ENCODE assay signal across 8 mouse cellular contexts in genomic region chr5:134901012-134901643, GRCm38 (mm10). TPM values are rescaled to one million over a fixed set of nuclear protein-coding genes. Genes with fewer than 3 reads are reported as not detected.
A peak's percentile ranks its signal among the peaks of the same experiment; 100 is the strongest.
DNase-seq lines count a peak whose midpoint lies in the region; ATAC-seq and TF ChIP-seq lines count a peak whose summit lies in the region.
"Had no signal": no experiment of that assay in that cellular context is flagged by ENCODE, and none has a peak within 500 bp of the region (broad histone marks: within the 10 kb centered on the region; RNA-seq: fewer than 3 reads in every experiment).

No protein-coding gene starts in this region.

- no peak overlapping the region for H3K4me2 ChIP-seq in kidney, embryonic 16.5 days (replicated peaks; ENCODE audit: low read depth, low read length)
- H3K4me2 ChIP-seq in lung, embryonic 16.5 days (ENCODE audit: low read depth, low read length): no peak overlapping the region

- peak; percentile 59; the same call in 1 of the 2 replicates for ATAC-seq in kidney, embryonic 16.5 days (ENCODE audit: low FRiP score, low TSS enrichment)
- peak; percentile 54 for ATAC-seq in lung, embryonic 16.5 days (ENCODE audit: low read depth)

- no peak overlapping the region for H3K27ac ChIP-seq in kidney, embryonic 16.5 days (ENCODE audit: low read length)
- H3K27ac ChIP-seq in lung, embryonic 16.5 days (ENCODE audit: low read length): no peak overlapping the region

- no peak for TF ChIP-seq POLR2A in brain, embryonic 14.5 days (IDR thresholded peaks at IDR 0.05; ENCODE audit: borderline replicate concordance, extremely low read depth, insufficient read depth, insufficient read length, poor library complexity, severe bottlenecking)

- WGBS in kidney, embryonic 16.5 days: 45% methylated on average over 12 of the region's 12 CpGs
- WGBS in lung, embryonic 16.5 days: 28% methylated on average over 12 of the region's 12 CpGs

- DNase-seq in right cerebral cortex, adult 2 months (ENCODE audit: low spot score in 2 of 2): peak; percentile 28 to 36
- no peak for DNase-seq in right cerebral cortex, adult 18-20 months
- DNase-seq in brain, embryonic 14.5 days (ENCODE audit: low read depth): peak; percentile 55
- DNase-seq in heart, adult 9 months (ENCODE audit: low spot score in 2 of 2): peak; percentile 49 to 64
- DNase-seq in spleen, postnatal 14 days (ENCODE audit: low spot score in 2 of 2): no peak

- no peaks in the 10 kb centered on the region for H3K9me3 ChIP-seq in kidney, embryonic 16.5 days (ENCODE audit: low read length)
- no peaks in the 10 kb centered on the region for H3K9me3 ChIP-seq in lung, embryonic 16.5 days (ENCODE audit: control insufficient read depth, low read length)

- H3K4me1 ChIP-seq in kidney, embryonic 16.5 days (ENCODE audit: insufficient read depth, low read length): no peaks in the 10 kb centered on the region
- H3K4me1 ChIP-seq in lung, embryonic 16.5 days (replicated peaks; ENCODE audit: control insufficient read depth, insufficient read depth, low read length): peaks cover 15% of the 10 kb centered on the region

- no peaks in the 10 kb centered on the region for H3K36me3 ChIP-seq in kidney, embryonic 16.5 days (ENCODE audit: insufficient read depth, low read length)
- no peaks in the 10 kb centered on the region for H3K36me3 ChIP-seq in lung, embryonic 16.5 days (ENCODE audit: control insufficient read depth, insufficient read depth, low read length)

- H3K27me3 ChIP-seq in kidney, embryonic 16.5 days (ENCODE audit: insufficient read depth, low read length): no peaks in the 10 kb centered on the region
- no peaks in the 10 kb centered on the region for H3K27me3 ChIP-seq in lung, embryonic 16.5 days (ENCODE audit: control insufficient read depth, insufficient read depth, low read depth, low read length)

- H3K4me3 ChIP-seq in kidney, embryonic 16.5 days (ENCODE audit: low read length): no peak overlapping the region
- no peak overlapping the region for H3K4me3 ChIP-seq in lung, embryonic 16.5 days (ENCODE audit: low read length)
- H3K4me3 ChIP-seq: erythroblast, embryonic 14.5 days had no signal

- H3K9ac ChIP-seq in kidney, embryonic 16.5 days (replicated peaks; ENCODE audit: low read length): no peak overlapping the region
- H3K9ac ChIP-seq in lung, embryonic 16.5 days (ENCODE audit: low read length): no peak overlapping the region

- peak; percentile 50; the same call in 1 of the 2 replicates for TF ChIP-seq CTCF in brain, embryonic 14.5 days (IDR thresholded peaks at IDR 0.05; ENCODE audit: borderline replicate concordance, extremely low read depth, insufficient read depth, insufficient read length)

RNA-seq across cellular contexts. Expression of gene Tmem270, which starts 5.4 kb away (rescaled TPM):
- polyA plus RNA-seq in brain, embryonic 14.5 days (2012; rRNA removed): not detected in 2 replicates
- not detected in 2 replicates for polyA plus RNA-seq in kidney, embryonic 16.5 days (2015; fragmentation: Nextera tagmentation; extraction: Ambion mirVana)
- not detected in 2 replicates for polyA plus RNA-seq in lung, embryonic 16.5 days (2015; fragmentation: Nextera tagmentation; extraction: Ambion mirVana)

RNA-seq across cellular contexts. Expression of gene Cldn13, which starts 14.2 kb away (rescaled TPM):
- polyA plus RNA-seq in brain, embryonic 14.5 days (2012; rRNA removed): 0.10 TPM in 1 of 2 replicates, not detected in the other
- 0.99 and 1.2 TPM in 2 replicates for polyA plus RNA-seq in kidney, embryonic 16.5 days (2015; fragmentation: Nextera tagmentation; extraction: Ambion mirVana)
- 0.75 and 3.3 TPM in 2 replicates for polyA plus RNA-seq in lung, embryonic 16.5 days (2015; fragmentation: Nextera tagmentation; extraction: Ambion mirVana)

RNA-seq across cellular contexts. Expression of gene Mettl27, which starts 31.0 kb away (rescaled TPM):
- polyA plus RNA-seq in brain, embryonic 14.5 days (2012; rRNA removed): 5.6 and 6.9 TPM in 2 replicates
- polyA plus RNA-seq in kidney, embryonic 16.5 days (2015; fragmentation: Nextera tagmentation; extraction: Ambion mirVana): 29.6 and 30.7 TPM in 2 replicates
- 30.6 and 33.5 TPM in 2 replicates for polyA plus RNA-seq in lung, embryonic 16.5 days (2015; fragmentation: Nextera tagmentation; extraction: Ambion mirVana)

RNA-seq across cellular contexts. Expression of gene Cldn4, which starts 45.6 kb away (rescaled TPM):
- polyA plus RNA-seq in brain, embryonic 14.5 days (2012; rRNA removed): 3.2 and 3.5 TPM in 2 replicates
- polyA plus RNA-seq in kidney, embryonic 16.5 days (2015; fragmentation: Nextera tagmentation; extraction: Ambion mirVana): 63.1 and 64.7 TPM in 2 replicates
- polyA plus RNA-seq in lung, embryonic 16.5 days (2015; fragmentation: Nextera tagmentation; extraction: Ambion mirVana): 33.0 and 33.1 TPM in 2 replicates
- polyA plus RNA-seq: erythroblast, embryonic 14.5 days had no signal

Comparison
In these comparisons a context has a peak if more than half of its experiments do, and no peak if none do; other contexts are left out.
1. DNase-seq: peak in right cerebral cortex, adult 2 months (2 of 2), brain, embryonic 14.5 days (single experiment) and heart, adult 9 months (2 of 2); none in right cerebral cortex, adult 18-20 months (single experiment) and spleen, postnatal 14 days (0 of 2).